Mouse (Mus musculus) midbrain, embryonic 12.5 days (tissue): ENCODE results near the gene Fnbp1. TPM values are rescaled to one million over a fixed set of nuclear protein-coding genes. Genes with fewer than 3 reads are reported as not detected.

Experiments used
- ATAC-seq: fragments of 200-750 bp; cut with Nextera tagmentation; 2 replicates; pipeline ENCODE4 v1.8.0; 2017; ENCODE audit warnings: low read depth, moderate TSS enrichment, moderate library complexity; ENCODE audit not compliant: low FRiP score
- H3K27ac ChIP-seq: fragments of 300-500 bp; sonication (generic); replicated peaks from 2 replicates; pipeline ENCODE4 v1.5.1; 2016; ENCODE audit warnings: mild to moderate bottlenecking
- H3K27me3 ChIP-seq: fragments of 300-500 bp; sonication (generic); 2 replicates; pipeline ENCODE4 v1.6.1; 2016; ENCODE audit warnings: mild to moderate bottlenecking
- H3K36me3 ChIP-seq: fragments of 300-500 bp; sonication (generic); 2 replicates; pipeline ENCODE4 v1.6.1; 2016
- H3K4me1 ChIP-seq: fragments of 300-500 bp; sonication (generic); 2 replicates; pipeline ENCODE4 v1.6.1; 2016
- H3K4me2 ChIP-seq: fragments of 300-500 bp; sonication (generic); replicated peaks from 2 replicates; pipeline ENCODE4 v1.6.1; 2016; ENCODE audit warnings: mild to moderate bottlenecking, moderate library complexity
- H3K4me3 ChIP-seq: fragments of 300-500 bp; sonication (generic); 2 replicates; pipeline ENCODE4 v1.5.1; 2016; ENCODE audit warnings: mild to moderate bottlenecking
- H3K9ac ChIP-seq: fragments of 300-500 bp; sonication (generic); replicated peaks from 2 replicates; pipeline ENCODE4 v1.6.1; 2016; ENCODE audit warnings: mild to moderate bottlenecking, moderate library complexity
- H3K9me3 ChIP-seq: fragments of 300-500 bp; sonication (generic); 2 replicates; pipeline ENCODE4 v1.6.1; 2016; ENCODE audit warnings: mild to moderate bottlenecking
- WGBS: fragments of 180-500 bp; shearing (Covaris S2); methylation state at CpG from one replicate; pipeline ENCODE4 v1.1.7; 2016; 5-methylcytosine and 5-hydroxymethylcytosine counted together
- polyA plus RNA-seq: library from polyadenylated mRNA; unstranded; fragments of >200 nt; fragmentation: Nextera tagmentation; extraction: Ambion mirVana; gene quantifications from 2 replicates; pipeline ENCODE4 v1.2.1, GENCODE M21; 2016

The Fnbp1 gene
- polyA plus RNA-seq, 1 experiment from 2014 or later, result 12.8 TPM

- WGBS, result 83% methylated on average over 3 of the region's 3 CpGs
- Histone ChIP-seq H3K9ac (no peak overlapping the region), H3K4me2 (no peak overlapping the region), H3K4me1 (no peaks in the 10 kb centered on the region), H3K9me3 (no peaks in the 10 kb centered on the region), H3K27ac (no peak overlapping the region), H3K36me3 (peaks cover 19% of the 10 kb centered on the region), H3K4me3 (no peak overlapping the region), H3K27me3 (no peaks in the 10 kb centered on the region)
- no peak for ATAC-seq
These were observed 116.3 kb downstream of the Fnbp1 start for GRCm38 (mm10) chr2:31025458-31025857.

DNA sequence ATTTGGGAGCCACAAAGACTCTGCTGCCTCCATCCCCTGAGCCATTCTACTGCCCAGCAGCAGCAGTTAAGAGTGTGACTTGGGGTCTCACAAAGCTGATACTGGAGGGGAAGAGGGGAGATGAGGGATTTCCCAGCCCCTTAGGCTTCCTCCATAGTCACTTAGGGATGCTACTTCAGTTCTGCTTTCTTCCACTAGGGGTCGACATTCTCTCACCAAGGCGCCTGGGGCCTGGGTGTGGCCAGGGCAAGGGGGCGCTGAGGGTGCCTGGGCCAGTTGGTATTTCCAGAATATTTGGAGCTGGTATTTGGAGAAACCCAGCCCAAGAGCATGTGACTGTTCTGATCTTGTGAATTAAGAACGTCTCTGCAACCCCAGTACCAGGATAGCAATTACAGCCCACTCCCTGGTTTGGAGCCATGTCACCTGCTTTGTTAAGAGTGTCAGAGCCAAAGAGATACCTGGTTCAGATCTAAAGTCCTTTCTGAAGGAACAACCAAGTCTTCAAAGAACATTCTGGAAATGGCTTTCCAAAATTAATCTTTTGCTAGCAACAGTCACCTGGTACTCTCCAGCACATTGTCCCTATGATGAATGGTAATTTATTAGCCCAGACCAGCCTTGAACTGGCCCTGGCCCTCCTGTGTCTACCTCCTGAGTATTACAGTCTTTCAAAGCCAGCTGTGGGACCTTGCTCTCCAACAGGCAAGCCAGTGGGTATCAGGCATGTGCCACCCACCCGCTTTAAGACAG, 117.0 kb downstream of the Fnbp1 start:
- Histone ChIP-seq H3K27ac (no peak overlapping the region), H3K9me3 (no peaks in the 10 kb centered on the region), H3K4me2 (no peak overlapping the region), H3K9ac (no peak overlapping the region), H3K4me1 (no peaks in the 10 kb centered on the region), H3K27me3 (no peaks in the 10 kb centered on the region), H3K36me3 (peaks cover 22% of the 10 kb centered on the region), H3K4me3 (no peak overlapping the region)
- 28% methylated on average over 5 of the region's 5 CpGs for WGBS
- no peak for ATAC-seq

- Histone ChIP-seq H3K9ac (no peak overlapping the region), H3K4me1 (no peaks in the 10 kb centered on the region), H3K36me3 (peaks cover 29% of the 10 kb centered on the region), H3K27me3 (no peaks in the 10 kb centered on the region), H3K4me3 (no peak overlapping the region), H3K27ac (no peak overlapping the region), H3K4me2 (no peak overlapping the region), H3K9me3 (no peaks in the 10 kb centered on the region)
- WGBS, result 78% methylated on average over 5 of the region's 5 CpGs
- ATAC-seq, result no peak
These were observed 117.9 kb downstream of the Fnbp1 start for GRCm38 (mm10) chr2:31023940-31024339.

GRCm38 (mm10) chr2:31020202-31020601, 121.6 kb downstream of the Fnbp1 start:
- Histone ChIP-seq H3K36me3 (peaks cover 58% of the 10 kb centered on the region), H3K27ac (no peak overlapping the region), H3K4me3 (no peak overlapping the region), H3K9ac (no peak overlapping the region), H3K9me3 (no peaks in the 10 kb centered on the region), H3K4me1 (no peaks in the 10 kb centered on the region), H3K4me2 (no peak overlapping the region), H3K27me3 (no peaks in the 10 kb centered on the region)
- ATAC-seq, result no peak
- 92% methylated on average over 2 of the region's 2 CpGs for WGBS

- no peak overlapping the region for H3K4me3 ChIP-seq
- H3K27ac ChIP-seq, result no peak overlapping the region
- H3K4me1 ChIP-seq, result no peaks in the 10 kb centered on the region
- no peaks in the 10 kb centered on the region for H3K27me3 ChIP-seq
- WGBS, result 91% methylated on average over 8 of the region's 8 CpGs
- no peak overlapping the region for H3K9ac ChIP-seq
- H3K36me3 ChIP-seq, result peaks cover 58% of the 10 kb centered on the region
- H3K4me2 ChIP-seq, result no peak overlapping the region
- H3K9me3 ChIP-seq, result no peaks in the 10 kb centered on the region
- ATAC-seq, result no peak
These were observed 122.8 kb downstream of the Fnbp1 start for GRCm38 (mm10) chr2:31019011-31019410.

GRCm38 (mm10) chr2:31018519-31018918, 123.3 kb downstream of the Fnbp1 start:
- Histone ChIP-seq H3K36me3 (peaks cover 58% of the 10 kb centered on the region), H3K9me3 (no peaks in the 10 kb centered on the region), H3K4me3 (no peak overlapping the region), H3K4me2 (no peak overlapping the region), H3K4me1 (no peaks in the 10 kb centered on the region), H3K27ac (no peak overlapping the region), H3K27me3 (no peaks in the 10 kb centered on the region), H3K9ac (no peak overlapping the region)
- no peak for ATAC-seq
- WGBS, result 86% methylated on average over 8 of the region's 8 CpGs

DNA sequence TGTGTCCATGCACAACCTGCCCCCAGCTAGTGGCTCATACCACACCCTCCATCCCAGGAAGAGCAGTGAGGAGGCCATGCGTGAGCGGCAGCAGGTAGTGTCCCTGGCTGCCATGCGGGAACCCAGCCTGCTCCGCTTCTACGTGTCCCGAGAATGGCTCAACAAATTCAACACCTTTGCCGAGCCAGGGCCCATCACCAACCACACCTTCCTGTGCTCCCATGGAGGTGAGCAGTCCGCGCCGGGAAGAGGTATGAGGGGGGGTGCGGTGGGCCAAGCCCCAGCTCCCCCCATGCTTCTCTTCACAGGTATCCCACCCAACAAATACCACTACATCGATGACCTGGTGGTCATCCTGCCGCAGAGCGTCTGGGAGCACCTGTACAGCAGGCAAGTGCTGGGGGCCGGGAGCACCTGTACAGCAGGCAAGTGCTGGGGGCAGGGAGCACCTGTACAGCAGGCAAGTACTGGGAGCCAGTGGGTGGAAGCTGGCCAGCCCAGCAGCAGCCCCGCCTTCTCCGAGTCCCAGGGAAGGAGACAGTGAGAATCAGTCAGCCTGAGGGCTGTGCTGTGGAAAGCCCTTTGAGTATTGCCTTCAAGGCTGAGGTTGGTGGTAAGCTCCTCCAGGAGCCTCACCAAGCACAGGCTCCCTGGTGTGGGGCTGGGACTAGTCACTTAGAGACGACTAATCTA, 124.0 kb downstream of the Fnbp1 start:
- Histone ChIP-seq H3K9ac (no peak overlapping the region), H3K27me3 (no peaks in the 10 kb centered on the region), H3K36me3 (peaks cover 61% of the 10 kb centered on the region), H3K27ac (no peak overlapping the region), H3K4me1 (no peaks in the 10 kb centered on the region), H3K4me3 (no peak overlapping the region), H3K9me3 (no peaks in the 10 kb centered on the region), H3K4me2 (no peak overlapping the region)
- WGBS, result 93% methylated on average over 18 of the region's 18 CpGs
- ATAC-seq, result no peak

GRCm38 (mm10) chr2:31013371-31014120, 128.3 kb downstream of the Fnbp1 start:
- H3K36me3 ChIP-seq, result peaks cover 45% of the 10 kb centered on the region
- 75% methylated on average over 14 of the region's 14 CpGs for WGBS
- H3K9me3 ChIP-seq, result no peaks in the 10 kb centered on the region
- H3K4me3 ChIP-seq, result no peak overlapping the region
- no peaks in the 10 kb centered on the region for H3K27me3 ChIP-seq
- H3K4me1 ChIP-seq, result no peaks in the 10 kb centered on the region
- no peak overlapping the region for H3K9ac ChIP-seq
- H3K4me2 ChIP-seq, result no peak overlapping the region
- no peak overlapping the region for H3K27ac ChIP-seq
- no peak for ATAC-seq

GRCm38 (mm10) chr2:31007208-31007607, 134.6 kb downstream of the Fnbp1 start:
- no peaks in the 10 kb centered on the region for H3K27me3 ChIP-seq
- H3K4me1 ChIP-seq, result no peaks in the 10 kb centered on the region
- ATAC-seq, result no peak
- H3K4me3 ChIP-seq, result no peak overlapping the region
- no peak overlapping the region for H3K9ac ChIP-seq
- WGBS, result 90% methylated on average over 5 of the region's 5 CpGs
- H3K27ac ChIP-seq, result no peak overlapping the region
- peaks cover 67% of the 10 kb centered on the region for H3K36me3 ChIP-seq
- H3K4me2 ChIP-seq, result no peak overlapping the region
- no peaks in the 10 kb centered on the region for H3K9me3 ChIP-seq

- ATAC-seq, result no peak
- Histone ChIP-seq H3K9me3 (no peaks in the 10 kb centered on the region), H3K36me3 (peaks cover 75% of the 10 kb centered on the region), H3K4me2 (no peak overlapping the region), H3K9ac (no peak overlapping the region), H3K27ac (no peak overlapping the region), H3K4me3 (no peak overlapping the region), H3K27me3 (no peaks in the 10 kb centered on the region), H3K4me1 (no peaks in the 10 kb centered on the region)
- WGBS, result 90% methylated on average over 5 of the region's 5 CpGs
These were observed 135.4 kb downstream of the Fnbp1 start for GRCm38 (mm10) chr2:31006434-31006833.

GRCm38 (mm10) chr2:31005453-31005852, 136.4 kb downstream of the Fnbp1 start:
- no peak overlapping the region for H3K9ac ChIP-seq
- H3K27me3 ChIP-seq, result no peaks in the 10 kb centered on the region
- ATAC-seq, result no peak
- H3K4me1 ChIP-seq, result no peaks in the 10 kb centered on the region
- WGBS, result 86% methylated on average over 2 of the region's 2 CpGs
- no peaks in the 10 kb centered on the region for H3K9me3 ChIP-seq
- no peak overlapping the region for H3K4me2 ChIP-seq
- H3K27ac ChIP-seq, result no peak overlapping the region
- H3K36me3 ChIP-seq, result peaks cover 65% of the 10 kb centered on the region
- H3K4me3 ChIP-seq, result no peak overlapping the region

- no peak for ATAC-seq
- peaks cover 61% of the 10 kb centered on the region for H3K36me3 ChIP-seq
- H3K4me3 ChIP-seq, result no peak overlapping the region
- no peak overlapping the region for H3K27ac ChIP-seq
- H3K4me2 ChIP-seq, result no peak overlapping the region
- H3K9ac ChIP-seq, result no peak overlapping the region
- H3K27me3 ChIP-seq, result no peaks in the 10 kb centered on the region
- no peaks in the 10 kb centered on the region for H3K9me3 ChIP-seq
- 91% methylated on average over 10 of the region's 10 CpGs for WGBS
- H3K4me1 ChIP-seq, result no peaks in the 10 kb centered on the region
These were observed 139.0 kb downstream of the Fnbp1 start for GRCm38 (mm10) chr2:31002857-31003256.
